Mouse (Mus musculus) adrenal gland (tissue): ENCODE data around the gene Bco1.

Source experiments
- intact Hi-C: fragments of 180-260 bp; cut with DNase I; formaldehyde crosslinking; loops from one replicate; pipeline ENCODE4 v1.15.1; 2025
- long read RNA-seq, 2 experiments: library from polyadenylated mRNA; unstranded; transcript quantifications; one replicate each; pipeline ENCODE4 v2.0.0; 2020; ENCODE audit warnings: borderline replicate concordance in 1 of 2; ENCODE audit not compliant: insufficient replicate concordance in 1 of 2

Gene Bco1
- long read RNA-seq, experiment 1, result 0 reads
- long read RNA-seq, experiment 2, result 0 reads

DNA sequence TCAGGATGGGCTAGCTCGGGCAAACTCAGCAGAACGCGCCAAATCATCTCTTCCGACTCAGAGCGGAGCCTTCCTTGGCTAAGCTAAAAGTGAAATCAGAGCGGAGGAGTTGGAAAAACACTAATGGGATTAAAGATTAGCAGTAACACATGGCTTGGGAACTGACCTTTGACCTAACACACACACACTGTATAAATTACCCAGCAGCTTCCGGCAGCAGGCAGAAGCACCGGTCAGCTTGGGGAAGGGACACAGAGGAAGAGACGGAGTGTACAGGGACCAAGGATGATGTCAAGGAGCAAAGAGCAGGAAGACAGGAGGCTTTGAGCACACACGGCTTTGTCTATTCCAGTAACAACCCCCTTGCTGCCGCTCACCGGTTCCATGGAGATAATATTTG, at the start of gene Bco1:
TSS of gene Bco1 (plus strand) at position 208 of the 400 bp plus-strand sequence.
- intact Hi-C loops, result no loop called here

DNA sequence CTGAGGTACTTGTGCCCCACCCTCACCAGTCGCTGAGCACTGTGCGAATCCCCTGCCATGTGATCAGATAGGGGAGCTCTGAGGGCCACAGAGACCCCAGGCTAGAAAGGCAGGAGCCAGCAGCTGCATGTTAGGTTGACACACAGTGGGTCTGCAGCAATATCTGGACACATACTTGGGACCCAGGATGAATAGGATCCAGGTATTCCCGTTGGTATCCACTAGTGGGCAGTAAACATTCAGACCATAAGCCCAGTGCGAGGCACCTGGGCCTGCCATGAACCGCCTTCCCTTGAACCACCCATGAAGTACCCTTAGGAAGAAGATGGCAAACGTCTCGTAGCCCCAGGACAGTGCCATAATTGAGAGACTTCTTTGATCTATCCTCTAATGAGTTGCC, 46.2 kb upstream of the Bco1 start:
- intact Hi-C loops, result no loop called here

- intact Hi-C loops, result no loop called here
These were observed 44.9 kb upstream of the Bco1 start for GRCm38 (mm10) chr8:117050763-117051162.

GRCm38 (mm10) chr8:117051316-117051715, 44.3 kb upstream of the Bco1 start:
- intact Hi-C loops, result no loop called here

GRCm38 (mm10) chr8:117053135-117054079, 42.2 kb upstream of the Bco1 start:
- intact Hi-C loops, result no loop called here

DNA sequence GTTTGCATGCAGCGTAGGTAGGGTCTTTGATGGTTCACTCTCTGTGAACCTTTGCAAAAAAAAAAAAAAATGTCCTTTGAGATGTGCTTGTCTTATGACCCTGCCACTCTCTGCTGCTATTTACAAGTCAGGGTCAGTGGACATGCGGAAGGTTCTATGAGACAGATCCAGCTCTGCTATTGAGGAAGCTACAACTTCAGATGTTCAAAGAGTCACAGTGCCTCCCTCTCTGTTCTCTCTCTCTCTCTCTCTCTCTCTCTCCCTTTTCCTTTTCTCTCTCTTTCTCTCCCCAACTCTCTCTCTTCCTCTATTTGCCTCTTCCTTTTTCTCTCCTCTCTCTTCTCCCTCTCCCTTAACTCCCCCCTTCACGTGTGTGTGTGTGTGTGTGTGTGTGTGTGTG, 41.5 kb upstream of the Bco1 start:
- intact Hi-C loops, result no loop called here

GRCm38 (mm10) chr8:117055097-117055496, 40.6 kb upstream of the Bco1 start:
- intact Hi-C loops, result no loop called here

DNA sequence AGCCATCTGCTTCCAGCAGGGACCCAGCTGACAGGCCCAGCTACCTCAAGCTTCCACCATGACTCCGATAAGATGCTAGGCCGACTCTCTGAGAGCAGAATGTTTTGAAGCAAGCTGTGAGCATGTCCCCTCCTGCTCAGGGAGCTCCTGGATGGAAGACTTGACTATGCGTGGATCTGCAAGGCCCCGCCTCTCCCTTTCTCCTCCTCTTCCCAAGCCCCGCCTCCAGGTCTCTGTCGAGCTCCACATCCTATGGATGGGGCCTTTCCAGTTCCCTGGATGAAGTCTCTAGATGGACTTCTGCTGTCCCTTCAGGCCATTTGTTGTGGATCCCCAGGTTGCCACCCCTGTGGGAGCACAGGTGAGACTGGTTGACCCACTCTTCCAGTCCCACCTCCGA, 36.6 kb upstream of the Bco1 start:
- intact Hi-C loops, result no loop called here

- intact Hi-C loops, result no loop called here
These were observed 35.3 kb upstream of the Bco1 start for GRCm38 (mm10) chr8:117060306-117060705.

GRCm38 (mm10) chr8:117061180-117061880, 34.3 kb upstream of the Bco1 start:
- intact Hi-C loops, result no loop called here

GRCm38 (mm10) chr8:117066955-117067354, 28.7 kb upstream of the Bco1 start:
- intact Hi-C loops, result no loop called here

- intact Hi-C loops, result no loop called here
These were observed 28.3 kb upstream of the Bco1 start for GRCm38 (mm10) chr8:117067396-117067795.

DNA sequence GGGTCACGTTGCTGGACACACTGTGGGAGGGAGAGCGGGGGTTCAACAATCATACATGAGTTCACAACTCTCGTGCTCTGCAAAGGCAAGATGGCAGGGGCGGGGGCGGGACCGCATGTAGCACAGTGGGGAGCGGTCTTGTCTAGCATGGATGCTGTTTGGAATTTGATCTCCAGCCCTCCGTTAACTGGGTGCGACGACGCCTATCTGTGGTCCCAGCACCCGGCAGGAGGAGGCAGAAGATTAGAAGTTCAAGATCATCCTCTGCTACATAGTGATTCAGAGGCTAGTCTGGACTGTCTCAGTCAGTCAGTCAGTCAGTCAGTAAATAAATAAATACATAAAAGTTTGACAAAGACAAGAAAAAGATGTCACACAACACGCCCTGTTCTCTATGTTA, 27.4 kb upstream of the Bco1 start:
- intact Hi-C loops, result no loop called here

GRCm38 (mm10) chr8:117069708-117070107, 25.9 kb upstream of the Bco1 start:
- intact Hi-C loops, result no loop called here

DNA sequence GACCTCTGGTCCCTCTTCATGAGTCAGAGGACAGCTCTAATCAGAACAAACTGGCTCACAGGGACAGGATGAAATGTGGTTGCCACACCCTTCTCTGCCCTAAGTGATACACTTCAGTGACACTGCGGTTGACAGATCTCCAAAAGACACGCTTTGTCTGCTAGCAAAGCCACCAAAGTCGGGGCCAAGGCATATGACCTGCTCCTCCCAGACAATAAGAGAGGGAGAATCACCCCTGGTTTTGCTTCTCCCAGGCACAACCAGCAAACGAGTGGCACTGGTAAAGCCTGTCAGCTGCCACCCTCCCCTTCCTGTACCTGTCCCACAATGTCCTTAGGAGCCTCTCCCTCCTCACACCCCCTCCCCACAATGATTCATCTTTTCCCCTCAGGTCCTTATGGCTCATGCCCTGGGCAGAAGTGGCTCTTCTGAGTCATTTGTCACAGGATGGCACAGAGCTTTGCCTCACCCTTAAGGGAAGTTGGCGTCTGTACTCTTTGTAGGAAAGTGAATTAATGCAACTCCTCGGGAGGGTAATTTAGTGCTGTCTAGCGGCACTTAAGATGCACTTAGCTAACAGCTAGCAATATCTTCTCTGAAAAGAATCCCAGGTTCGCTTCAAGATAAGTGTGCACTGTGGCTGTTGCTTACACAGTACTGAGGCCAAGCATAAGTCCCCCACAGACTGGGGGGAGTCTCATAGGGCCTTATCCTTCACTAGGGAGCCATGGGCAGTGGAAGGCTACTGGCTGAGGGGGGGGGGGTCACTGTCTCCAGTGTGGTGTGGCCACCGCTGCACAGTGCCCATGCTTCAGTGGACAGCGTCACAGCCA, 21.1 kb upstream of the Bco1 start:
- intact Hi-C loops, result no loop called here

- intact Hi-C loops, result no loop called here
These were observed 17.2 kb upstream of the Bco1 start for GRCm38 (mm10) chr8:117078367-117078926.

- intact Hi-C loops, result no loop called here
These were observed 16.0 kb upstream of the Bco1 start for GRCm38 (mm10) chr8:117079652-117080051.

DNA sequence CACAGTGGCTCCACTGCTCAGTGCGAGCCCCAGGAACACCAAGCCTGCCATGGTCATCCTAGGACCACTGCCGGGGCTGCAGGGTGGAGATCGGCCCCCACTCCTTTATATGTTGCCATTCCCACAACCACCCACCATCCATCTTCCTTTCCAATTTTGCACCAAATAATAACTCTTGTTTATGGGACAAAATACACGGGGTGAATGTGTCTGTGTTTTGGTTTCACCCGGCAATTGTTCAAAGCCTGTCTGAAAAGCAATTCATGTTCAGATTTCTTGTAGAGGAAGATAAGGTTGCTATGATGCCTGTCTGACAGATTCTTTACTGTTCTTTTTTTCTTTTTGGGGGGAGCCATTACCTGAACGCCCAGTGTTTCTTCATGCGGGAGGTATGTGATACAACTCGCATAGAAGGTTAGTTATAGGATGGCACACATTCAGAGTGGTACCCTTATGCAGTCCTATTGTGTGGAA, 13.2 kb upstream of the Bco1 start, which contains the start of gene Pkd1l2:
TSS of gene Pkd1l2 (minus strand) at position 51 of the 474 bp plus-strand sequence.
- intact Hi-C loops, result no loop called here

DNA sequence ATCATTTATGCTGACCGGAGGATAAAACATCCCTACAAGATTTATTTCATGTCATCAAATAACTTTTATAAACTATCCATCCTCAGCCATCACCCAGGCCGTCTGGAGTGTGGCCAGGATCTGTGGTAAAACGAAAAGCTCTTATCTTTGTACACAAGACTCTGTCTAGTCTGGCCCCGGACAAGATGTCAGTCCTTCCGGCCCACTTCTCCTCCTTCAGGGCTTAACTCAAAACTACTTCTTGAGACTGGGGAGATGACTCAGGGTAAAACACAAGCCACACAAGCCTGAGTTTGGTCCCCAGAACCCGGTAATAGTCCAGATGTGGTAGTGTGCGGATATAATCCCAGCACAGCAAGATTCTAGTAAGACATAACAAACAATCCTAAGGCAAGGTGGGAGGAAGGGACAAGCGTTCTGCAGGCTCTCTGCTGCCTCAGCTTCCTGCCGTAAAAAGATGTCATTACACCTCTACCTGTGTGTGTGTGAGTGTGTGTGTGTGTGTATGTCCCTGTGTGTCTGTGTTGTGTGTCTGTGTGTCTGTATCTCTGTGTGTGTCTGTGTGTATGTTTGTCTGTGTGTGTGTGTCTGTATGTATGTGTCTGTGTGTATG, 12.6 kb upstream of the Bco1 start:
- intact Hi-C loops, result no loop called here

DNA sequence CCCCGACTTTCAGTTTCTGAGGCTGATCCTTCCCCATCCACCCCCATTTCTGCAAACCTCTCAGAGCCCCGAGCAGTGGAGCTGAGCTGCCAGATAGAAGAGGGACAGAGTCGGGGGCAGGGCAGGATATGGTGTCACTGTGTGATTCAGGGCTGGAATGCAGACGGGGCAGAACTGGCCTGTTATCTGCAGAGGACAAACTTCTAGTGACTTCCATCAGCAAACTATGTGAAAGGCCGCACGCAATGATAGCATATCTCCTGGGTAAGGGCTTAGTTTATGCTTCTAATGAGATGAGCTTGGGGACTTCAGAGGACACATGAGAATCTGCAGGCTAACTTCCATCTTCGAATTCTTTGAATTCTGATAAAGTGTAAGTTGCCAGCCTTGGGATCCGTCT, 10.1 kb upstream of the Bco1 start:
- intact Hi-C loops, result no loop called here

GRCm38 (mm10) chr8:117087036-117087435, 8.6 kb upstream of the Bco1 start:
- intact Hi-C loops, result no loop called here
